Mouse (Mus musculus) kidney, adult 9 months (tissue): ENCODE measurements at regions not wholly inside any gene's neighbourhood (a gene's known extent, or its start where the extent isn't known, plus 50 kb on each side); places are given as distances from the start of the nearest gene placed in this dataset.

Source experiments
- DNase-seq: peaks from one replicate; pipeline ENCODE4 v3.0.0; 2022

GRCm38 (mm10) chr14:61757086-61757822, 150.0 kb downstream of the Kcnrg start:
- peak; percentile 55 for DNase-seq

GRCm38 (mm10) chr14:61757823-61758175, 150.5 kb downstream of the Kcnrg start:
- no peak for DNase-seq

GRCm38 (mm10) chr14:61758586-61758985, 151.3 kb downstream of the Kcnrg start:
- no peak for DNase-seq

- peak; percentile 84 for DNase-seq
These were observed 152.9 kb downstream of the Kcnrg start for GRCm38 (mm10) chr14:61760176-61760575.

GRCm38 (mm10) chr14:61762076-61762475, 154.8 kb downstream of the Kcnrg start:
- DNase-seq = peak; percentile 86

- DNase-seq = no peak
These were observed 162.6 kb downstream of the Kcnrg start for GRCm38 (mm10) chr14:61769881-61770280.

- no peak for DNase-seq
These were observed 166.9 kb downstream of the Kcnrg start for GRCm38 (mm10) chr14:61774171-61774570.

GRCm38 (mm10) chr14:61778618-61779017, 171.4 kb downstream of the Kcnrg start:
- DNase-seq = no peak

GRCm38 (mm10) chr14:61783206-61783605, 175.9 kb downstream of the Kcnrg start:
- DNase-seq = no peak

GRCm38 (mm10) chr14:61784609-61785008, 177.4 kb downstream of the Kcnrg start:
- no peak for DNase-seq

GRCm38 (mm10) chr14:61786031-61786430, 178.8 kb downstream of the Kcnrg start:
- DNase-seq = no peak

GRCm38 (mm10) chr14:61787746-61788145, 180.5 kb downstream of the Kcnrg start:
- DNase-seq = no peak

- peak; percentile 57 for DNase-seq
These were observed 181.9 kb downstream of the Kcnrg start for GRCm38 (mm10) chr14:61788998-61789790.

- no peak for DNase-seq
These were observed 188.9 kb downstream of the Kcnrg start for GRCm38 (mm10) chr14:61795976-61796645.

- no peak for DNase-seq
These were observed 189.4 kb downstream of the Kcnrg start for GRCm38 (mm10) chr14:61796671-61797070.

GRCm38 (mm10) chr14:61803421-61803925, 196.2 kb downstream of the Kcnrg start:
- DNase-seq = no peak

GRCm38 (mm10) chr14:61805433-61805832, 198.2 kb downstream of the Kcnrg start:
- DNase-seq = no peak

GRCm38 (mm10) chr14:61808193-61808592, 200.9 kb downstream of the Kcnrg start:
- no peak for DNase-seq

GRCm38 (mm10) chr14:61809716-61810437, 202.6 kb downstream of the Kcnrg start:
- DNase-seq = no peak

GRCm38 (mm10) chr14:61810836-61811235, 203.6 kb downstream of the Kcnrg start:
- no peak for DNase-seq

GRCm38 (mm10) chr14:61817711-61818110, 210.5 kb downstream of the Kcnrg start:
- DNase-seq = peak; percentile 29

GRCm38 (mm10) chr14:61818365-61818764, 211.1 kb downstream of the Kcnrg start:
- peak; percentile 40 for DNase-seq

- no peak for DNase-seq
These were observed 212.0 kb downstream of the Kcnrg start for GRCm38 (mm10) chr14:61819251-61819650.
